Mouse (Mus musculus): Measurements from ENCODE around the gene Pi4kb. TPM values are rescaled to one million over a fixed set of nuclear protein-coding genes. Genes with fewer than 3 reads are reported as not detected.
A peak's percentile ranks its signal among the peaks of the same experiment; 100 is the strongest.
"Not testable (repeated sequence)": the region's sequence is repeated elsewhere in the genome, so short reads cannot be mapped to it uniquely, and the experiment has no call there.

The Pi4kb gene
- polyA plus RNA-seq, 1 experiment: 68.9 TPM

DNA sequence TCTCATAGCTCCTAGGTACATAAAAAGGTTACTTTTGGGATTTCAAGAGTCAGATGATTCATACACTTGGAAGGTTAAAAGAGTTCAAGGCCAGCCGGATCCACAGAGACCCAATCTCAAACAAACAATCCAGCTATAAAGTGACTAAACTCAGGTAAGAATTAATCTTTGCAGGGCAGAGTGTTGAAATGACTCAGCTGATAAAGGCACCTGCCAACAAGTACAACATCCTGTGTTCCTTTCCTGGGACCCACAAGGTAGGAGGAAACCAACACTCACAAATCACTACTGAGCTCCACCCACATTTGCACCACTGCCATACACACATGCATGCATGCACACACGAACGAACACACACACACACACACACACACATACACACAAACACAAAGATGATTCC, 54.1 kb downstream of the Pi4kb start:
- Histone ChIP-seq H3K27me3 (ENCODE audit: control insufficient read depth, insufficient read depth, low read length) (no peaks in the 10 kb centered on the region), H3K4me3 (replicated peaks; ENCODE audit: insufficient read depth, low read depth, low read length) (no peak overlapping the region), H3K27ac (ENCODE audit: insufficient read depth, low read length) (no peak overlapping the region), H3K4me1 (ENCODE audit: control insufficient read depth, insufficient read depth, low read length) (peaks cover 8% of the 10 kb centered on the region)
- no peak for DNase-seq
- WGBS: 72% methylated on average over 3 of the region's 3 CpGs
- TF ChIP-seq CTCF (IDR thresholded peaks at IDR 0.05; ENCODE audit: borderline replicate concordance, insufficient read depth, low read depth, low read length) (no peak), POLR2A (IDR thresholded peaks at IDR 0.05; ENCODE audit: borderline replicate concordance, insufficient read depth, low read length) (no peak)

DNA sequence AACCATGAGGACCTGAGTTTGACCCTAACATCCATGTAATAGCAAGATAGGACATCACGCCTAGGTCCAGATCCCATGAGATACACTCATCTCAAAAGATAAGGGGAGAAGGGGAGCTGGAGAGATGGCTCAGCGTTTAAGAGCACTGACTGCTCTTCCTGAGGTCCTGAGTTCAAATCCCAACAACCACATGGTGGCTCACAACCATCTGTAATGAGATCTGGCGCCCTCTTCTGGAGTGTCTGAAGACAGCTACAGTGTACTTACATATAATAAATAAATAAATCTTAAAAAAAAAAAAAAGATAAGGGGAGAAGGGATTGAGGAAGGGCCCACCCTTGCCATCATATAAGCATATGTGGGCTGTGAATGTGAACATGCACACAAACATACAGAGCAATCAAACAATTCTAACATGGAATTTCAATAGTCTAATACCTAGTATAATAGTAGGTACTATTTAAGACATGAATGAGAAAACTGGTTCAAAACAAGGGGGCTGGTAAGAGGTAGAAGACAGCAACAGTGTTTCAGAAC, 54.8 kb downstream of the Pi4kb start:
- H3K27ac ChIP-seq (ENCODE audit: insufficient read depth, low read length); H3K4me3 ChIP-seq (replicated peaks; ENCODE audit: insufficient read depth, low read depth, low read length); H3K4me1 ChIP-seq (ENCODE audit: control insufficient read depth, insufficient read depth, low read length); DNase-seq; H3K27me3 ChIP-seq (ENCODE audit: control insufficient read depth, insufficient read depth, low read length): not testable (repeated sequence)
- WGBS: 68% methylated on average over 3 of the region's 3 CpGs

DNA sequence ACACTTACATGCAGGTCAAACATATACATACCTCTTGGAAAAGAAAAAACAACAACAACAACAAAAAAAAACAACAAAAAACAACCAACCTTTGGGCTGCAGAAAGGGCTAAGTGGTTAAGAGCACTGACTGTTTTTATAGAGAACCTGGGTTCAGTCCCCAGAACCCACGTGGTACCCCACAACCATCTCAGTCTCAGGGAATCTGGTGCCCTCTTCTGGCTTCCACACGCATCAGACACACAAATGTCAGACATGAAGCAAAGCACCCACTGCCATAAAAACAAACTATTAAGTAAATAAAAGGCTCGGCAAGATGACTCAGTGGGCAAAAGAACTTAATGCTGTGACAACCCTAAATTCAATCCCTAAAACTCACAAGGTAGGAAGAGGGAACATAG, 55.4 kb downstream of the Pi4kb start:
- Histone ChIP-seq H3K27me3 (ENCODE audit: control insufficient read depth, insufficient read depth, low read length) (no peaks in the 10 kb centered on the region), H3K4me3 (replicated peaks; ENCODE audit: insufficient read depth, low read depth, low read length) (no peak overlapping the region), H3K27ac (ENCODE audit: insufficient read depth, low read length) (no peak overlapping the region), H3K4me1 (ENCODE audit: control insufficient read depth, insufficient read depth, low read length) (peaks cover 3% of the 10 kb centered on the region; the same call in 1 of the 2 replicates)
- WGBS: 70% methylated on average over 3 of the region's 3 CpGs
- no peak for TF ChIP-seq CTCF (IDR thresholded peaks at IDR 0.05; ENCODE audit: borderline replicate concordance, insufficient read depth, low read depth, low read length)
- no peak for TF ChIP-seq POLR2A (IDR thresholded peaks at IDR 0.05; ENCODE audit: borderline replicate concordance, insufficient read depth, low read length)
- no peak for DNase-seq

DNA sequence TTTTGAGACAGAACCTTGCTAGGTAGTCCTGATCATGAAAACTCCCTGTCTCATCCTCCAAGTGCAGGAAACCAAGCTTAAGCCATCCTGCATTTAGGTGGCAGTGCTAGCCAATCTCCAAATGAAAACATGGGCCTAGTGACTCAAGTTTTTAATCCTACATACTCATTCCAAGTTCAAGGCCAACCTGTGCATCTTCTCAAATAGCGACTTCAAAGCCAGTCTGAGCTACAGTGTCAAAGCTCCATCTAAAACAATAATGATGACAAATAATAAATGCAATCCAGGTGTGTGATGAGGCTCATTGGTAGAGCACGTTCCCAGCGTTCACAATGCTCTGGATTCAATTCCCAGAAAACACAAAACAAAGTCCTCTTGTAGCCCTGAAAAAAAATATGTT, 67.1 kb downstream of the Pi4kb start:
- no peaks in the 10 kb centered on the region for H3K27me3 ChIP-seq (ENCODE audit: control insufficient read depth, insufficient read depth, low read length)
- peak overlapping the region; percentile 68 for H3K4me3 ChIP-seq (replicated peaks; ENCODE audit: insufficient read depth, low read depth, low read length)
- DNase-seq: no peak
- H3K27ac ChIP-seq (ENCODE audit: insufficient read depth, low read length): no peak overlapping the region
- H3K4me1 ChIP-seq (ENCODE audit: control insufficient read depth, insufficient read depth, low read length): peaks cover 1% of the 10 kb centered on the region
- TF ChIP-seq POLR2A (IDR thresholded peaks at IDR 0.05; ENCODE audit: borderline replicate concordance, insufficient read depth, low read length) (no peak), CTCF (IDR thresholded peaks at IDR 0.05; ENCODE audit: borderline replicate concordance, insufficient read depth, low read depth, low read length) (no peak)
- WGBS: 14% methylated on average over 3 of the region's 3 CpGs

DNA sequence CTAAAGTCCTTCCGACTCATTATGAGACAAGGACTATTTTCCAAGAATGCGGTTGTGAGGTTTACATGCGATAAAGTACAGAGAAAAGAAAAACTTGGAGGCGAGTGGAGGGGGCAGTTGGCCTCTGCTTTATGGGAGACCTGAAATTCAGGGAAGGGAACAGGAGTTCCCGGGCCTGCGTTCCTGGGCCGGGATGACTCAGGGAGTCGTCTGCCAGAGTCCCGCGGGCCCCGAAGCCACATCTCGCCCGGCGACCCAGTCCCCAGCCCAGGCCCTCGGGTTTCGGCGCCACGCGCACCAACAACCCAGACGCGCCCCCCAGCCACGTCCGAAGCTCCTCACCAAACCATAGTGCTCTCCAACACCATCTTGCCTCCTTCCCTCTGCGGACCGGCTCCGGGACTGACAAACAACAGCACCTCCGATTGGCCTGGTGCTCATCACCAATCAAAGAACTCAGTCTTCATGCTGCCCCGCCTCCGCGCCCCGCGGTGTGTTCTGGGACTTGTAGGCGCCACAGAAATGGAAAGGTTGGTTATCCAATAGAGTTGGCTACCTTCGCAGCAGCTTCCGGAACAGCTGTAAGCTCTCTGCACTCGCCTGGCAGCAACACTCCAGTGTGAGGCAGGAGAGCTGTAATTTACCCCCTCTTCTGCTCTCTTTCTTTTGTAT, 67.8 kb downstream of the Pi4kb start, which contains the start of gene Psmd4:
Gene Psmd4 (minus strand): TSS at position 449 of the 672 bp plus-strand sequence.
- no peaks in the 10 kb centered on the region for H3K27me3 ChIP-seq (ENCODE audit: control insufficient read depth, insufficient read depth, low read length)
- H3K4me1 ChIP-seq (ENCODE audit: control insufficient read depth, insufficient read depth, low read length): no peaks in the 10 kb centered on the region; the same call in none of the 2 replicates
- H3K27ac ChIP-seq (ENCODE audit: insufficient read depth, low read length): peak within 1 kb of the TSS; percentile 35
- DNase-seq: peak; percentile 97
- H3K4me3 ChIP-seq (replicated peaks; ENCODE audit: insufficient read depth, low read depth, low read length): peak within 1 kb of the TSS; percentile 68
- under 1% methylated on average over 36 of the region's 36 CpGs for WGBS
- peak; percentile 98 for TF ChIP-seq POLR2A (IDR thresholded peaks at IDR 0.05; ENCODE audit: borderline replicate concordance, insufficient read depth, low read length)
- TF ChIP-seq CTCF (IDR thresholded peaks at IDR 0.05; ENCODE audit: borderline replicate concordance, insufficient read depth, low read depth, low read length): no peak

DNA sequence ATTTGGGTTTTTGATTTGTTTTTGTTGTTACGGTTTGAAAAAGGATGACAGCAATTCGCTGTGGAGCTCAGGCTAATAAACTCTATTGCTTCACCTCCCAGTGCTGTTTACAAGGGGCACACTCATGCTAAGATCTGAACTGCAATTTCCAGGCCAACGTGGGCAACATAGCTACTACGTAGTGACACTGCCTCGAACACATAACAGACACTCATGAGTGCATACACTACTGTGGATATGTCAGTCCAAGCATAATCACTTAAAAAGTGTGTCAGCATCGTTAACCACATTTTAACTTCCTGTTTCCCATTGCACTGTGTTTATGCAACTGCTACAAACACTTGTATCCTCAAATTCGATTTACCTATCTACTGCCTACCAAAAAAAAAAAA, 68.3 kb downstream of the Pi4kb start:
- Histone ChIP-seq H3K27ac (ENCODE audit: insufficient read depth, low read length) (peak overlapping the region; percentile 4; the same call in 1 of the 2 replicates), H3K4me1 (ENCODE audit: control insufficient read depth, insufficient read depth, low read length) (no peaks in the 10 kb centered on the region; the same call in none of the 2 replicates), H3K4me3 (replicated peaks; ENCODE audit: insufficient read depth, low read depth, low read length) (peak overlapping the region; percentile 68), H3K27me3 (ENCODE audit: control insufficient read depth, insufficient read depth, low read length) (no peaks in the 10 kb centered on the region)
- 24% methylated on average over 7 of the region's 7 CpGs for WGBS
- TF ChIP-seq CTCF (IDR thresholded peaks at IDR 0.05; ENCODE audit: borderline replicate concordance, insufficient read depth, low read depth, low read length) (no peak), POLR2A (IDR thresholded peaks at IDR 0.05; ENCODE audit: borderline replicate concordance, insufficient read depth, low read length) (no peak)
- DNase-seq: no peak

DNA sequence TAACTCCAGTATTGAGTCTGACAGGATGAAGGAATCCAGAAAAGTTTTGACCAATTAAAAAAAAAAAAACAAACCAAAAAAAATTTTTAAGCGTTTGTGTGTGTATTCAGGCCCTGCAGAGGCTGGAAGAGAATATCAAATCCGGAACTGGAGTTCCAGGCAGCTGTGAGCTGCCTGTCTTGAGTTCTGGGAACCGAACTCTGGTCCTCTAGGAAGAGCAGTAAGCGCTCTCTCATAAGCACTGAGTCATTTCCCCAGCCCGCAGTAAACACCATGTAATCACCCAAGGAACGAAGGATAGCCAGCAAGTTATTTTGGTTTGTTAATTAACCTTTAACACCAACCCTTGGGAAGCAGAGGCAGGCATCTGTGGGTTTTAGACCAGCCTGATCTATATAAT, 68.7 kb downstream of the Pi4kb start:
- no peak for TF ChIP-seq POLR2A (IDR thresholded peaks at IDR 0.05; ENCODE audit: borderline replicate concordance, insufficient read depth, low read length)
- Histone ChIP-seq H3K27ac (ENCODE audit: insufficient read depth, low read length) (no peak overlapping the region), H3K27me3 (ENCODE audit: control insufficient read depth, insufficient read depth, low read length) (no peaks in the 10 kb centered on the region), H3K4me3 (replicated peaks; ENCODE audit: insufficient read depth, low read depth, low read length) (no peak overlapping the region), H3K4me1 (ENCODE audit: control insufficient read depth, insufficient read depth, low read length) (no peaks in the 10 kb centered on the region; the same call in none of the 2 replicates)
- 82% methylated on average over 6 of the region's 6 CpGs for WGBS
- no peak for DNase-seq

DNA sequence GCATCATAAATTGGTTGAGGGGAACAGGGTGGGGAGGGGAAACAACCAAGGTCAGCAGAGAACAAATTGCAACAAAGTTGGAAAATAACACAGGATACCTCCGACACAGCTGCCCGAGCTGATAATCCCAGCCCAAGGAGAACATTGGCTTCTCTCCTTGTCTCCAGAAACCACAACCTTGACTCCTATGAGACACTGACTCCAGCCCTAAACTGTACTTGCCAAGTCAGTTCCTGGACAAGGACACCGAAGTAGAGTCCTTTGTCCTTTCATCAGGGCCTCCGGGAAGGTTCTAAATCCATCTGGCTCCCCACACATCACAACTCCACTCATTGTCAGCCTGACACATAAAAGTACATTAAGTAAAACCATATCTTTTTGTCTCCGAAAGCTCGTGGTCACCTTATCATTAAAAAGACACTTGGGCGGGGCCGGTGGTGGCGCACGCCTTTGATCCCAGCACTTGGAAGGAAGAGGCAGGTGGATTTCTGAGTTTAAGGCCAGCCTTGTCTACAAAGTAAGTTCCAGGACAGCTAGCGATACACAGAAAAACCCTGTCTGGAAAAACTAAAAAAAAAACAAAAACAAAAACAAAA, 72.0 kb downstream of the Pi4kb start:
- Histone ChIP-seq H3K27me3 (ENCODE audit: control insufficient read depth, insufficient read depth, low read length) (no peaks in the 10 kb centered on the region), H3K4me3 (replicated peaks; ENCODE audit: insufficient read depth, low read depth, low read length) (no peak overlapping the region), H3K4me1 (ENCODE audit: control insufficient read depth, insufficient read depth, low read length) (no peaks in the 10 kb centered on the region), H3K27ac (ENCODE audit: insufficient read depth, low read length) (no peak overlapping the region)
- DNase-seq: no peak
- 84% methylated on average over 11 of the region's 11 CpGs for WGBS
- TF ChIP-seq POLR2A (IDR thresholded peaks at IDR 0.05; ENCODE audit: borderline replicate concordance, insufficient read depth, low read length) (no peak), CTCF (IDR thresholded peaks at IDR 0.05; ENCODE audit: borderline replicate concordance, insufficient read depth, low read depth, low read length) (no peak)
